Mouse (Mus musculus): ENCODE results near the gene Zfp260. TPM values are rescaled to one million over a fixed set of nuclear protein-coding genes. Genes with fewer than 3 reads are reported as not detected.

The Zfp260 gene
- polyA plus RNA-seq, 1 experiment from 2014 or later = 120 TPM

- peaks cover 55% of the 10 kb centered on the region for H3K36me3 ChIP-seq (ENCODE audit: insufficient read depth)
- DNase-seq = no peak
- H3K27me3 ChIP-seq (ENCODE audit: insufficient read depth, low read length) = no peaks in the 10 kb centered on the region
- H3K4me2 ChIP-seq = no peak overlapping the region
- no peak overlapping the region for H3K4me3 ChIP-seq (ENCODE audit: low read depth, low read length)
- TF ChIP-seq CTCF (IDR thresholded peaks at IDR 0.05; ENCODE audit: low read depth) = no peak
- no peaks in the 10 kb centered on the region for H3K4me1 ChIP-seq (ENCODE audit: insufficient read depth)
- no peak overlapping the region for H3K27ac ChIP-seq (ENCODE audit: low read depth)
- no peak overlapping the region for H3K9ac ChIP-seq
- ATAC-seq (ENCODE audit: insufficient read depth) = no peak
- WGBS = 95% methylated on average over 3 of the region's 3 CpGs
- peaks cover 79% of the 10 kb centered on the region for H3K9me3 ChIP-seq (ENCODE audit: low read depth, low read length)
Observed at GRCm38 (mm10) chr7:30155507-30155906, 60.9 kb downstream of the Zfp260 start.

Small RNA genes within 50 kb of the gene (microRNA-seq; reads per million reads assigned to microRNA genes)
- not detected for gene Gm23368 (ENCODE audit: borderline number of aligned reads)

Other genes with a start within 250 kb of the Zfp260 start
- gene Zfp940, start 241.1 kb upstream of the Zfp260 start, polyA plus RNA-seq (2014; fragmentation: Nextera tagmentation; extraction: Ambion mirVana) = 6.0 and 7.2 TPM in 2 replicates
- gene Zfp420, start 234.8 kb upstream of the Zfp260 start, polyA plus RNA-seq (2014; fragmentation: Nextera tagmentation; extraction: Ambion mirVana) = 6.5 and 8.6 TPM in 2 replicates
- 11.3 and 12.6 TPM in 2 replicates for gene Zfp27, start 188.2 kb upstream of the Zfp260 start, polyA plus RNA-seq (2014; fragmentation: Nextera tagmentation; extraction: Ambion mirVana)
- gene Zfp383, start 186.6 kb upstream of the Zfp260 start, polyA plus RNA-seq (2014; fragmentation: Nextera tagmentation; extraction: Ambion mirVana) = 4.6 and 5.7 TPM in 2 replicates
- 12.4 and 13.2 TPM in 2 replicates for gene Zfp74, start 140.7 kb upstream of the Zfp260 start, polyA plus RNA-seq (2014; fragmentation: Nextera tagmentation; extraction: Ambion mirVana)
- 18.5 and 21.0 TPM in 2 replicates for gene Zfp568, start 110.8 kb upstream of the Zfp260 start, polyA plus RNA-seq (2014; fragmentation: Nextera tagmentation; extraction: Ambion mirVana)
- gene Zfp14, start 43.4 kb upstream of the Zfp260 start, polyA plus RNA-seq (2014; fragmentation: Nextera tagmentation; extraction: Ambion mirVana) = 3.8 and 4.2 TPM in 2 replicates
- 4.5 and 5.1 TPM in 2 replicates for gene Zfp82, start 21.9 kb upstream of the Zfp260 start, polyA plus RNA-seq (2014; fragmentation: Nextera tagmentation; extraction: Ambion mirVana)
- 1.7 and 2.0 TPM in 2 replicates for gene Gm26920, start 4.4 kb upstream of the Zfp260 start, polyA plus RNA-seq (2014; fragmentation: Nextera tagmentation; extraction: Ambion mirVana)
- 10.3 and 10.9 TPM in 2 replicates for gene Zfp566, start 4.2 kb upstream of the Zfp260 start, polyA plus RNA-seq (2014; fragmentation: Nextera tagmentation; extraction: Ambion mirVana)
- gene Zfp382, start 27.2 kb downstream of the Zfp260 start, polyA plus RNA-seq (2014; fragmentation: Nextera tagmentation; extraction: Ambion mirVana) = 8.1 and 9.1 TPM in 2 replicates
- 16.8 and 17.0 TPM in 2 replicates for gene Zfp146, start 75.0 kb downstream of the Zfp260 start, polyA plus RNA-seq (2014; fragmentation: Nextera tagmentation; extraction: Ambion mirVana)
- 4.5 and 8.0 TPM in 2 replicates for gene Cox7a1, start 89.4 kb downstream of the Zfp260 start, polyA plus RNA-seq (2014; fragmentation: Nextera tagmentation; extraction: Ambion mirVana)
- 78.3 and 80.3 TPM in 2 replicates for gene Capns1, start 104.0 kb downstream of the Zfp260 start, polyA plus RNA-seq (2014; fragmentation: Nextera tagmentation; extraction: Ambion mirVana)
- 187 and 192 TPM in 2 replicates for gene Polr2i, start 137.2 kb downstream of the Zfp260 start, polyA plus RNA-seq (2014; fragmentation: Nextera tagmentation; extraction: Ambion mirVana)
- 175 and 182 TPM in 2 replicates for gene Tbcb, start 137.5 kb downstream of the Zfp260 start, polyA plus RNA-seq (2014; fragmentation: Nextera tagmentation; extraction: Ambion mirVana)
- 0.26 TPM in 1 of 2 replicates, not detected in the other for gene Ovol3, start 140.9 kb downstream of the Zfp260 start, polyA plus RNA-seq (2014; fragmentation: Nextera tagmentation; extraction: Ambion mirVana)
- 0.26 and 0.30 TPM in 2 replicates for gene Thap8, start 185.3 kb downstream of the Zfp260 start, polyA plus RNA-seq (2014; fragmentation: Nextera tagmentation; extraction: Ambion mirVana)
- gene Wdr62, start 185.6 kb downstream of the Zfp260 start, polyA plus RNA-seq (2014; fragmentation: Nextera tagmentation; extraction: Ambion mirVana) = 16.3 and 17.1 TPM in 2 replicates
- gene Clip3, start 197.0 kb downstream of the Zfp260 start, polyA plus RNA-seq (2014; fragmentation: Nextera tagmentation; extraction: Ambion mirVana) = 31.1 and 41.9 TPM in 2 replicates
- 72.1 and 73.1 TPM in 2 replicates for gene Alkbh6, start 213.9 kb downstream of the Zfp260 start, polyA plus RNA-seq (2014; fragmentation: Nextera tagmentation; extraction: Ambion mirVana)
- gene Syne4, start 220.0 kb downstream of the Zfp260 start, polyA plus RNA-seq (2014; fragmentation: Nextera tagmentation; extraction: Ambion mirVana) = 21.9 and 23.2 TPM in 2 replicates
- not detected in 2 replicates for gene E130208F15Rik, start 227.0 kb downstream of the Zfp260 start, polyA plus RNA-seq (2014; fragmentation: Nextera tagmentation; extraction: Ambion mirVana)
- 21.3 and 22.7 TPM in 2 replicates for gene Sdhaf1, start 229.1 kb downstream of the Zfp260 start, polyA plus RNA-seq (2014; fragmentation: Nextera tagmentation; extraction: Ambion mirVana)

Measured in lung, embryonic 14.5 days (tissue).